Mouse (Mus musculus): Measurements from ENCODE around the gene Krtap5-1. TPM values are rescaled to one million over a fixed set of nuclear protein-coding genes. Genes with fewer than 3 reads are reported as not detected.
"Not testable (repeated sequence)": the region's sequence is repeated elsewhere in the genome, so short reads cannot be mapped to it uniquely, and the experiment has no call there.

The Krtap5-1 gene
- not detected in 2 replicates for polyA plus RNA-seq (2016; fragmentation: Nextera tagmentation; extraction: Ambion mirVana)

DNA sequence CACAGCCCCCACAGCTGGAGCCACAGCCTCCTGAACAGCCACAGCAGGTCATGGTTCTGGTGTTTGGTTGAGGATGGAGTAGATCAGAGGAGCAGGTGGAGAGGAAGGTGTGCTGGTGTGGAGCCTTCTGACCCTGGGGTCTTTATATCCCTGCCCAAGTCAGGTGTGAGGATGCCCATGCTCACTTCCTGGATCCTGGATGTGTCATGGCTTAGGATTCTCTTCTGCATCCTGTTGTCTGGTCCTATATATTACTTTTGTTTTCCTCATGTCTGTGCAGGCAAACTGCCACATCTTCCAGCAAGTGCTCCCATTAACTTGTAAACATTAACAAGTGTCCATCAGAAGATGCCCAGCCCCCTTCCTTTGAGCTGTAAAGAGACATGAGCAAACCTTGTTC is at the start of gene Krtap5-1:
Gene Krtap5-1 (minus strand): TSS at position 101 of the 400 bp plus-strand sequence.
- H3K4me3 ChIP-seq; H3K36me3 ChIP-seq; H3K9me3 ChIP-seq (replicated peaks); H3K4me1 ChIP-seq; H3K27me3 ChIP-seq (ENCODE audit: low read depth, poor library complexity, severe bottlenecking); DNase-seq (ENCODE audit: low spot score); H3K27ac ChIP-seq: not testable (repeated sequence)

DNA sequence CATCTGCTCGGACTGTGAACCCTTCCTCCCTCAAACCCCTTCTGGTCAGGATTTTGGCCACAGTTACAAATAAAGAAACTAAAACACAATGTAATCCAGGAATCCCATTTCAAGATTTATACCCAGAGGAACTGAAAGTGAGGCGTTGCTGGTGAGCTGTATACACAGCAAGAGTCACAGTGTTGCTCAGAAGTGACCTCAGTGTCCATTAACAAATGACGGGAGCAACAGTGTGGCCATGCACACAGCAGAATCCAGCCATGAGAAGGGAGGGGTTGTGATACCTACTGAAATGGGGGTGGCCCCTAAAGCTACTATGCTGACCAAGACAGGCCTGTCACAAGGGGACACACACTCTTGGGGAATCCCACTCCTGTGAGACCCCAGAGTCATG is 45.3 kb upstream of the Krtap5-1 start:
- H3K36me3 ChIP-seq = no peaks in the 10 kb centered on the region
- peaks cover 16% of the 10 kb centered on the region for H3K4me1 ChIP-seq
- H3K27me3 ChIP-seq (ENCODE audit: low read depth, poor library complexity, severe bottlenecking) = no peaks in the 10 kb centered on the region
- no peaks in the 10 kb centered on the region for H3K9me3 ChIP-seq (replicated peaks)
- no peak for DNase-seq (ENCODE audit: low spot score)
- H3K4me3 ChIP-seq = no peak overlapping the region
- 86% methylated on average over 3 of the region's 3 CpGs for WGBS
- H3K27ac ChIP-seq = no peak overlapping the region

- peaks cover 16% of the 10 kb centered on the region for H3K4me1 ChIP-seq
- no peaks in the 10 kb centered on the region for H3K9me3 ChIP-seq (replicated peaks)
- no peak for DNase-seq (ENCODE audit: low spot score)
- no peak overlapping the region for H3K4me3 ChIP-seq
- H3K27me3 ChIP-seq (ENCODE audit: low read depth, poor library complexity, severe bottlenecking) = no peaks in the 10 kb centered on the region
- H3K27ac ChIP-seq = peak overlapping the region; percentile 32
- no peaks in the 10 kb centered on the region for H3K36me3 ChIP-seq
- 75% methylated on average over 10 of the region's 10 CpGs for WGBS
Measured at GRCm38 (mm10) chr7:142341564-142342246, 44.8 kb upstream of the Krtap5-1 start.

GRCm38 (mm10) chr7:142340269-142340970 is 43.5 kb upstream of the Krtap5-1 start:
- no peaks in the 10 kb centered on the region for H3K9me3 ChIP-seq (replicated peaks)
- H3K36me3 ChIP-seq = no peaks in the 10 kb centered on the region
- no peaks in the 10 kb centered on the region for H3K27me3 ChIP-seq (ENCODE audit: low read depth, poor library complexity, severe bottlenecking)
- H3K4me1 ChIP-seq = peaks cover 16% of the 10 kb centered on the region
- H3K4me3 ChIP-seq = no peak overlapping the region
- H3K27ac ChIP-seq = peak overlapping the region; percentile 12; the same call in 1 of the 2 replicates
- 56% methylated on average over 10 of the region's 10 CpGs for WGBS
- no peak for DNase-seq (ENCODE audit: low spot score)

DNA sequence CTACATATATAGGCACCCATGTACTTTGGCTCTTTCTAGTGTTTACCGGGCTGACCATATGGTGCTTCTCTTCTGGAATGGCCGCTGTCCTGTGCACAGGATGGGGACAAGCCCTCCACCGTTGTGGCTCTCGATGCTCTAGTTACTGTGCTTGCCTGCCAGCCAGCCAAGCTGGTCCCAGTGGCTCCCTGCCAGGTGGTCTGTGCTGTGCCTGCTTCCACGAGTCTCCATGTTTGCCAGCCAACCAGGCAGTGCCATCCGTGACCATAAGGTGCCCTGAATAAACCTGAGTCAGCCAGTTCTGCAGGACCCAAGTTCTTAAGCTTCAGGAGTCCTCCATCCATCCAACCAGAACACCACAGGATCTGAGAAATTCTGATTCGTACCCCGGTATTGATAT is 38.2 kb upstream of the Krtap5-1 start:
- Histone ChIP-seq H3K27me3 (ENCODE audit: low read depth, poor library complexity, severe bottlenecking) (no peaks in the 10 kb centered on the region), H3K4me1 (peaks cover 39% of the 10 kb centered on the region)
- 90% methylated on average over 8 of the region's 8 CpGs for WGBS

DNA sequence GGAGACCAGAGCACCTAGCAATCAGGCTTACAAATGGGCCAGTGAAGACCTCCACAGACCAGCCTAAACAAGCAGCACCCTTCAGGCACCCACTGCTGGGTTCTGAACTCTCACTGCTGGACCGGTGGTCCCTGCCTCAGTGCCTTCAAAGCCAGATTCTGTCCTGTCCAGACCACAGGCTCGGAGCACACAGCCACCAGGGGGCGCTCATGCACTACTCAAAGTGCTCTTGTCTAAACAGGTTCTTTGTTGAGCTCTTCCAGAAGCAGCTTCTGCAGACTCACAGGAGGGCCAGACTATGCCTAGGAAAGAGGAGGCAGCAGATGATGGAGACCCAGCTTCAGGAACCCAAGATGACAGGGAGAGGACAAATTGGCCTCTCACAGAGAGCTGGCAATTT is 37.3 kb upstream of the Krtap5-1 start:
- 4% methylated on average over 3 of the region's 3 CpGs for WGBS
- H3K27me3 ChIP-seq (ENCODE audit: low read depth, poor library complexity, severe bottlenecking) = no peaks in the 10 kb centered on the region
- H3K4me3 ChIP-seq = no peak overlapping the region
- peaks cover 42% of the 10 kb centered on the region for H3K4me1 ChIP-seq
- peak; percentile 99 for DNase-seq (ENCODE audit: low spot score)
- H3K27ac ChIP-seq = peak overlapping the region; percentile 74
- H3K9me3 ChIP-seq (replicated peaks) = no peaks in the 10 kb centered on the region
- no peaks in the 10 kb centered on the region for H3K36me3 ChIP-seq

More for the DNA sequence above, 38.2 kb upstream of the Krtap5-1 start:
- no peaks in the 10 kb centered on the region for H3K9me3 ChIP-seq (replicated peaks)
- no peak overlapping the region for H3K4me3 ChIP-seq
- no peak for DNase-seq (ENCODE audit: low spot score)
- peak overlapping the region; percentile 74 for H3K27ac ChIP-seq
- no peaks in the 10 kb centered on the region for H3K36me3 ChIP-seq

DNA sequence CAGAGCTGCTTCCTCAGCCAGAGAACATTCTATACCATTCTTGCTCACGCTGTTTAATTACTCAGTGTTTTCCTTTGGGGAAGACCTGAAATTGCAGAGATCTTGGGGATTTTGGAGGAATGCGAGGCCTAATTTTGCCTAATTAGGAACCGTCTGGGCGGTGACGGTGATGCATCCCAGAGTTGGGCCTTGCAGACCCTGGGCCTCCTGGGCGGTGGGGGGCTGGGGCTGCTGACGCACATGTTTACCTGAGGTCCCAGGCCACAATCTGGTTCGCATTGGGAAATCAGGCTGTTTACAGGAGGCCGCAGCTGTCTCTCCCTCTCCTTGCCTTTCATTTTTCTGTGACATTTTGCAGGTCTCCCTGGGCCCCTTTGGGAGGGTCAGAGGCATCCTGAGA is 35.8 kb upstream of the Krtap5-1 start:
- Histone ChIP-seq H3K4me1 (peaks cover 52% of the 10 kb centered on the region), H3K27ac (peak overlapping the region; percentile 74)
- 30% methylated on average over 5 of the region's 9 CpGs for WGBS

DNA sequence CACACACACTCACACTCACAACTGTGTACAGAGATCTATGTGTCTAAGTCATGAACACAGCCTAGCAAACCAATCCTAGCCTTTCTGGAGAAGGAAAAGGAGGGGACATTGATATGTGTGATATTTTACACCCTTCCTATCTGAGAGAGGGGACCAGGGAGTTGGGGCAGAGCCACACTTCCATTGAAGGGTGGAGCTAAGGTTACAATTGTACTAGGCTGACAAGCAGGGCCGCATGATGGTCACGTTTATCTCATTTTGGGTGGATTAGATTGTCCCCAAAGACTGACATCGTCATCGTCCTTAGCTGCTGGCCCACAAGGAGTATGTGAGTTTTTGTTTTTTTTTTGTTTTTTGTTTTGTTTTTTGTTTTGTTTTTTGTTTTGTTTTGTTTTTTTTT is 34.4 kb upstream of the Krtap5-1 start:
- no peak for DNase-seq (ENCODE audit: low spot score)
- 77% methylated on average over 4 of the region's 4 CpGs for WGBS
- Histone ChIP-seq H3K27ac (no peak overlapping the region), H3K4me1 (peaks cover 52% of the 10 kb centered on the region), H3K27me3 (ENCODE audit: low read depth, poor library complexity, severe bottlenecking) (no peaks in the 10 kb centered on the region), H3K9me3 (replicated peaks) (no peaks in the 10 kb centered on the region), H3K4me3 (no peak overlapping the region), H3K36me3 (no peaks in the 10 kb centered on the region)

More for the DNA sequence above, 35.8 kb upstream of the Krtap5-1 start:
- H3K4me3 ChIP-seq; H3K9me3 ChIP-seq (replicated peaks); H3K36me3 ChIP-seq; DNase-seq (ENCODE audit: low spot score); H3K27me3 ChIP-seq (ENCODE audit: low read depth, poor library complexity, severe bottlenecking): not testable (repeated sequence)

- no peak overlapping the region for H3K4me3 ChIP-seq
- H3K36me3 ChIP-seq = no peaks in the 10 kb centered on the region
- DNase-seq (ENCODE audit: low spot score) = no peak
- H3K27ac ChIP-seq = peak overlapping the region; percentile 64
- H3K4me1 ChIP-seq = peaks cover 52% of the 10 kb centered on the region
- H3K9me3 ChIP-seq (replicated peaks) = no peaks in the 10 kb centered on the region
- 31% methylated on average over 9 of the region's 9 CpGs for WGBS
- H3K27me3 ChIP-seq (ENCODE audit: low read depth, poor library complexity, severe bottlenecking) = no peaks in the 10 kb centered on the region
Measured at GRCm38 (mm10) chr7:142330271-142330724, 33.4 kb upstream of the Krtap5-1 start.

- no peaks in the 10 kb centered on the region for H3K9me3 ChIP-seq (replicated peaks)
- H3K27me3 ChIP-seq (ENCODE audit: low read depth, poor library complexity, severe bottlenecking) = no peaks in the 10 kb centered on the region
- peak overlapping the region; percentile 67; the same call in 1 of the 2 replicates for H3K27ac ChIP-seq
- DNase-seq (ENCODE audit: low spot score) = no peak
- 37% methylated on average over 3 of the region's 3 CpGs for WGBS
- H3K36me3 ChIP-seq = no peaks in the 10 kb centered on the region
- H3K4me3 ChIP-seq = no peak overlapping the region
- H3K4me1 ChIP-seq = peaks cover 44% of the 10 kb centered on the region
Measured at GRCm38 (mm10) chr7:142328507-142328906, 31.6 kb upstream of the Krtap5-1 start.

DNA sequence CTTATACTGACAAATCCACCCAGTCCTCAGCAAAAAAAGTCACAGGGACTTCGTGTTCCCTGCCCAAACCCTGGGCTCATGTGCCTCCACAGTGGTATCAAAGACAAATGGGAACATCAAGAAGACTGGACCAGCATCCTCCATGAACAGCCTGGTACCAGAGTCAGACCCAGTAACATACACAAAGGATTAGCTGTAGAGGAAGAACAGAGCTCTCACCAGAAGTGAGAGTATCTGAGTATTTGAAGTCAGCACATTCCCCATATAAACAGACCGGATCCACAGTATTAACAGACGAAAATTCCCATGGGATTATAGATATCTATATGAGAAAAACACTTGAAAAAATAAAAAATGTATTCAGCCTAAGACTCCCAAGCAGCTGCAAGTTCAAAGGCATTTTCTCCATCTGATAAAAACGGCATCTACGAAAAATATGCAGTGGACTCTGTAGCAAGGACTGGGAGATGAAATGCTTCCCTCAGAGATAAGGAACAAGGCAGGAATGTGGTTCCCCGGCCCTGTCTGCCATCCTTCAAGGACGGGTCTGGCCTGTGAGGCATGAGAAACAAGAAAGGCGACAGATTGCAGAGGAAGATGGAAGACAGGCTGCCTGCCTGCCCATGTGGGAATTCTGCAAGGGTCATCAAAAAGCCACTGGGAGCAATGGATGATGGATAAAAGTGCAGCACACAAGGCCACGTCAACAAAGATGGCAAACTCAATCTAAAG is 30.0 kb upstream of the Krtap5-1 start:
- Histone ChIP-seq H3K9me3 (replicated peaks) (no peaks in the 10 kb centered on the region), H3K36me3 (no peaks in the 10 kb centered on the region), H3K4me1 (peaks cover 43% of the 10 kb centered on the region), H3K27me3 (ENCODE audit: low read depth, poor library complexity, severe bottlenecking) (no peaks in the 10 kb centered on the region), H3K27ac (no peak overlapping the region), H3K4me3 (no peak overlapping the region)
- DNase-seq (ENCODE audit: low spot score) = no peak
- WGBS = 38% methylated on average over 9 of the region's 9 CpGs

GRCm38 (mm10) chr7:142323396-142324117 is 26.6 kb upstream of the Krtap5-1 start:
- Histone ChIP-seq H3K36me3 (no peaks in the 10 kb centered on the region), H3K27me3 (ENCODE audit: low read depth, poor library complexity, severe bottlenecking) (no peaks in the 10 kb centered on the region), H3K27ac (peak overlapping the region; percentile 62; the same call in 1 of the 2 replicates), H3K4me3 (no peak overlapping the region), H3K9me3 (replicated peaks) (no peaks in the 10 kb centered on the region), H3K4me1 (peaks cover 46% of the 10 kb centered on the region)
- 80% methylated on average over 12 of the region's 12 CpGs for whole genome bisulfite sequencing
- no peak for DNase-seq (ENCODE audit: low spot score)

Measured in limb, embryonic 10.5 days (tissue).